Mouse (Mus musculus): Measurements from ENCODE around the gene Fastk.

- TF ChIP-seq POLR2A (IDR thresholded peaks at IDR 0.05; ENCODE audit: low read depth, low read length) (no peak), CTCF (IDR thresholded peaks at IDR 0.05; ENCODE audit: extremely low read depth, insufficient read length, insufficient replicate concordance, low read depth, low read length) (no peak)
Observed at GRCm38 (mm10) chr5:24401969-24402368, 43.1 kb downstream of the Fastk start.

Data from small intestine, adult 2 months (tissue).